Mouse (Mus musculus) mouse embryonic stem cell (cell line): ENCODE data around the gene Ddx3x.

Experiments
- in situ Hi-C, 2 experiments: fragments of 300-500 bp; cut with MboI; formaldehyde crosslinking; loops; 1 replicate in 1 of 2; 3 replicates in 1 of 2; pipeline ENCODE4 v1.14.3; 2019 to 2020; ENCODE audit warnings: low sequenced_read_pairs in 2 of 2, low pct_unique_long_range_greater_than_20kb in 1 of 2, mixed read lengths in 1 of 2; ENCODE audit not compliant: unreplicated experiment in 1 of 2

Ddx3x gene

DNA sequence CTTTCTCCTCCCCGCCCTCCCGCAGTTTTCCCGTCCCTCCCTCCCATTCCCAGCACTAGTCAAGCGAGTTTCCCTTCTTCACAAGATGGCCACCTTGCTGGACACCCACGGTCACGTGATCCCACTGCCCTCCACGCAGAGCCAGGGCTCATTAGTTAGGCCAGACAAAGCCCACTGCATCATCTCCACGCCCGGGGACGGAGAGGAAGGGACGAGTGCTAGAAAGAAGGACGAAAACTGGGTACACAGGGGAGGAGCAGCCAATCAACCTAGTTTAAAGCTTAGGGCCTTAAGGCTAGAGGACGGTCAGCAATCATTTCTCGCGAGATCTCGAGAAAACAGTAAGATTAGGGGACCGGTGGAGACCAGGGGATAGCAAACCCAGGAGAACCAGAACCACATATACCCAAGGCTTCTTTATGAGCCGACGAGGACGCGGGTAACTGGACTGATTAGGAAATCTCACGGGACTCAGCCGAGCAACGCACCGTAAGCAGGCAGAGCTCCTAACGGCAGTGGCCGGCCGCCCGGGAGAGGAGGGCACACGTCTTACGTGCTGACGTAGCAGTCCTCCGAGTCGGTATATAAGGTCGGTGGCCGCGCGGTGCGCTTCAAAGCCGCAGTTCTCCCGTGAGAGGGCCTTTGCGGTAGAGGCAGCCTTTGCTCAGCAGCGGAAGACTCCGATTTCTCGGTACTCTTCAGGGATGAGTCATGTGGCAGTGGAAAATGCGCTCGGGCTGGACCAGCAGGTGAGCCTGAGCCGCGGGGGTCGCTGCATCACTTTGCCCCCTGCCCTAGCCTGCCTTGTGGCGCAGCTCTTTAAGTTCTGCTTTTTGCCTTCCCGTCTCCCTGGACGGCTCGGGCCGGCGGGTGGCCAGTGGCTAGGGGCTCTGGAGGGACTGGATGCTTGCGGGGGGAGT, at the start of gene Ddx3x:
Gene Ddx3x, plus strand, starts transcription at position 562 of the 920 bp plus-strand sequence.
- in situ Hi-C loops: loop anchor here (5.0 to 10.0 kb wide), 2 partner anchors 38 to 184 kb away; partner anchors contain the start of gene Nyx (in 1 of the 2)

DNA sequence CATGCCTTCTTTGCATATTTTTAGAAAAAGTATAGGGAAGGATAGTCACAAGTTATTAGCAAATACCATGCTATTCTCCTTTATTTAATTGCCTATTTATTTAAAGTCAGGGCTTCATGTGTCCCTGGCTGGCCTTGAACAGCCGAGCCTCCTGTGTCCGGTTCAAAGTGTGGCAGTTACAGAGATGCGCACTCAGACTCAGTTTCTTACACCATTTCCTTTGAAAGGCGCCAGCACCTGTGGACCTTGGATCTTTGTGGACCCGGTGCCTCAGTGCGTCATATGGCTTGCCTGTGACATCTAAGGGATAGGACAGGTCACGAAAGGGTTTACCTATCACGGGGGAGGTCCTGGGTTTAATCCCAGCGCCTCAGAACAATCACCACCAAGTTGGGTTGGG, 49.5 kb upstream of the Ddx3x start:
- in situ Hi-C loops: loop anchor here (25.0 kb wide), 2 partner anchors 231 to 431 kb away; partner anchors contain the start of genes Gpr82 (in 2 of the 2) and Nyx (in 1 of the 2)

GRCm38 (mm10) chrX:13232834-13233233, 47.9 kb upstream of the Ddx3x start:
- in situ Hi-C loops: loop anchor here (25.0 kb wide), 2 partner anchors 229 to 429 kb away; partner anchors contain the start of genes Gpr82 (in 2 of the 2) and Nyx (in 1 of the 2)

DNA sequence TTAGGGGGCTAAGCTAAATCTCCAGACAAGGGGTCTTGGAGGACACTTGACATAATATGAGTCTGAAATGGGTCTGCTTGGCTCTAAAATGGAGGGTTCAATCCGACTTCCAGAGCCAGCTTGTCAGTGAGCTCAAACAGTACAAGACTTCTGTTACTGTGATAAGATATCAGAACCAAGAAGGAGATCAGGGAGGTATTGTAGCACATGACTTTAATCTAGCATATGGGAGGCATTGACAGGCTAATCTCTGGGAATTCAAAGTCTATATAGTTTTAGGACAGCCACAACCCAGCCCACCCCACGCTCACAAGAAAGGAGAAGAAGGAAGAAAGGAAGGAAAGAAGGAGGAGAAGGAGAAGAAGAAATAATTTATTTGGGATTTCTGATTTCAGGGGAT, 47.1 kb upstream of the Ddx3x start:
- in situ Hi-C loops: loop anchor here (25.0 kb wide), 2 partner anchors 229 to 429 kb away; partner anchors contain the start of genes Gpr82 (in 2 of the 2) and Nyx (in 1 of the 2)

DNA sequence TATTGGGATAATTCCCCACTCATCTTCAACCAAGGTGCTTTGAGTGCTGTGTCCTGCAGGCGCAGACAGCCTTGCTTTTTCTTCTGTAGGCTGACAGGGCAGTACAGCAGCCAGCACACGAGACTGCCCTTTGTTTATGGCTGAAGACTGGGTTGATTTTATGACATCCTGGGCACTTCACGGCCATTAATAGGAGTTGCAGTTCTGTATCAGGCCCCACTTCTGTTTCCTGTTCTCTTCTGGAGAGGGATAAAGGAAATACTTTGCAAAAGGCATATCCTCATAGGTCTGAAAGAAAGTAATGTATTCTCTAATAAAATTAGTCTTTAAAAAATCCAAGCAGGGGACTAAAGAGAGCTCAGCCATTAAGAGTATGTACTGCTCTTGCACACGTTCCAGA, 46.1 kb upstream of the Ddx3x start:
- in situ Hi-C loops: loop anchor here (25.0 kb wide), 2 partner anchors 228 to 428 kb away; partner anchors contain the start of genes Gpr82 (in 2 of the 2) and Nyx (in 1 of the 2)

DNA sequence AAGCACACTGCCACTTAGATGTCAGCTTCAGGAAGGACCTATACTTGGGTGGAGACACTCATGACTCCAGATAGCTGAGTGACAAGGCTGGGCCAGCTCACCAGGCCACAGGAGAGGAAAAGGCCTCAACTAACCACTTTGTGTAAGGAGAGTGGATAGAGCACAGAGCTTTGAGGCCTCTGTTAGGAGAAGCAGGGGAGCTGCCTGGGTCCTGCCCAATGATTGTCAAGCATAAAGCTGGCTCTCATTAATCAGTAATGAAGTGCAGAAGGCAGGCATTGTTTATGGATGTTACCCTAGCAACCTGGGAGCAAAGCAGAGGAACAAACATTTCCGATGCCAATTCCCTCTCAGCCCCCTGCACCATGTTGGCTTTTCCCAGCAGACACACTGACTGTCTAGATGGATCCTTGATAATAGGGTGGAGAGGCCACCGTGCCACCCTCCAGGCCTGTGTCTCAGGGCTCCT, 44.6 kb upstream of the Ddx3x start:
- in situ Hi-C loops: loop anchor here (25.0 kb wide), 2 partner anchors 226 to 426 kb away; partner anchors contain the start of genes Gpr82 (in 2 of the 2) and Nyx (in 1 of the 2)

GRCm38 (mm10) chrX:13239455-13239854, 41.3 kb upstream of the Ddx3x start:
- in situ Hi-C loops: loop anchor here (25.0 kb wide), 2 partner anchors 223 to 423 kb away; partner anchors contain the start of genes Gpr82 (in 2 of the 2) and Nyx (in 1 of the 2)

GRCm38 (mm10) chrX:13240646-13241425, 39.9 kb upstream of the Ddx3x start:
- in situ Hi-C loops: loop anchor here (5.0 to 25.0 kb wide), 3 partner anchors 41 to 421 kb away; partner anchors contain the start of genes Ddx3x (in 2 of the 2), Gpr82 (in 2 of the 2) and Nyx (in 1 of the 2)

- in situ Hi-C loops: loop anchor here (5.0 to 25.0 kb wide), 3 partner anchors 41 to 421 kb away; partner anchors contain the start of genes Ddx3x (in 2 of the 2), Gpr82 (in 2 of the 2) and Nyx (in 1 of the 2)
Measured at GRCm38 (mm10) chrX:13241426-13242319, 39.1 kb upstream of the Ddx3x start.

GRCm38 (mm10) chrX:13242320-13243096, 38.3 kb upstream of the Ddx3x start:
- in situ Hi-C loops: loop anchor here (5.0 to 25.0 kb wide), 3 partner anchors 40 to 420 kb away; partner anchors contain the start of genes Ddx3x (in 2 of the 2), Gpr82 (in 2 of the 2) and Nyx (in 1 of the 2)

- in situ Hi-C loops: loop anchor here (5.0 to 25.0 kb wide), 3 partner anchors 39 to 419 kb away; partner anchors contain the start of genes Ddx3x (in 2 of the 2), Gpr82 (in 2 of the 2) and Nyx (in 1 of the 2)
Measured at GRCm38 (mm10) chrX:13243133-13244123, 37.3 kb upstream of the Ddx3x start.

- in situ Hi-C loops: loop anchor here (5.0 to 25.0 kb wide), 3 partner anchors 38 to 418 kb away; partner anchors contain the start of genes Ddx3x (in 2 of the 2), Gpr82 (in 2 of the 2) and Nyx (in 1 of the 2)
Measured at GRCm38 (mm10) chrX:13244588-13244987, 36.2 kb upstream of the Ddx3x start.

DNA sequence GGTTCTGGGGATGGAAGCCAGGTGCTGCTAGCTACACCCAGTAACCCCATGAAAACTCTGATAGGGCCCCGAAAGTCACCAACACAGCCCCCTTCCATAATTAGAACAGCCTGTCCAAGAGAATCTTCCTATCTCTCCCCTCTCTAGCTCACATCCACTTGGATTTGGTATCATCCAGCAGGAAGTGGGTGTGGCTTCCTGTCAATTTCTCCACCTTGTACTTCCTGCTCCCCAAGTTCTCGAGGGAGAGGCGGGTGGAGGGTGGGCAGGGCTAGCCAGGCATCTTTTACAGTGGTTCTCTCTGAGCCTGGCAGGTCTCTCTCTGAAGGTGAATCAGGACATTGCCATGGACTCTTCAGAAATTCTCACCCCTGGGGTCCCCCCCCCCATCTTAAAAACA, 35.7 kb upstream of the Ddx3x start:
- in situ Hi-C loops: loop anchor here (25.0 kb wide), 2 partner anchors 217 to 417 kb away; partner anchors contain the start of genes Gpr82 (in 2 of the 2) and Nyx (in 1 of the 2)

- in situ Hi-C loops: no loop called here
Measured at GRCm38 (mm10) chrX:13251683-13252082, 29.1 kb upstream of the Ddx3x start.

DNA sequence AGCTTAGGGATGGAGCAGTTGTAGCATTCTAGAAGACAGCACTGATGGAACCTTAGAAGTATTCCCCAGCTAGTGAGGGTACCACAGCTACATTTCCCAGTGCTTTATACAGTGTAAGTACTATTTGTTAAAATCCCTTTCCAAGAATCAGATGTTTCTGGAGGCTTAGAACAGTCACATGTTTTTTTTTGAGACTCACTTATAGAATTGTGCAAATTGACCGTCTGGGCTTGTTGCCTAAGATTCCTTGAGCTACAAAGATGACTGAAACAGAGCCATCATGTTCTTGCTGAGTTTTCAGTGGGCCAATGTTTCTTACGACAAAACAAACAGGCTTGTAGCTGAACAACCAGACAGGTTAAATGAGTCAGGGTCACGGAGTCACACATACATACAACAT, 26.5 kb upstream of the Ddx3x start:
- in situ Hi-C loops: no loop called here
